Mouse (Mus musculus): ENCODE measurements around the gene Slc6a2.

The Slc6a2 gene

GRCm38 (mm10) chr8:92959779-92960178 lies at the start of gene Slc6a2:
Gene Slc6a2, plus strand, starts transcription at chr8:92960079.
- DNase-seq = no peak

- no peak for DNase-seq
Measured at GRCm38 (mm10) chr8:92911477-92911876, 48.4 kb upstream of the Slc6a2 start.

- no peak for DNase-seq
Measured at GRCm38 (mm10) chr8:92913396-92913795, 46.5 kb upstream of the Slc6a2 start.

GRCm38 (mm10) chr8:92916082-92916481 lies 43.8 kb upstream of the Slc6a2 start:
- DNase-seq = no peak

- DNase-seq = no peak
Measured at GRCm38 (mm10) chr8:92921768-92922167, 38.1 kb upstream of the Slc6a2 start.

- DNase-seq = no peak
Measured at GRCm38 (mm10) chr8:92928986-92929385, 30.9 kb upstream of the Slc6a2 start.

- no peak for DNase-seq
Measured at GRCm38 (mm10) chr8:92938056-92938455, 21.8 kb upstream of the Slc6a2 start.

GRCm38 (mm10) chr8:92949071-92949470 lies 10.8 kb upstream of the Slc6a2 start:
- DNase-seq = no peak

GRCm38 (mm10) chr8:92950639-92951371 lies 9.1 kb upstream of the Slc6a2 start:
- DNase-seq = no peak

- DNase-seq = no peak
Measured at GRCm38 (mm10) chr8:92954044-92954443, 5.8 kb upstream of the Slc6a2 start.

- DNase-seq = peak; percentile 13 to 29
Measured at GRCm38 (mm10) chr8:92960451-92960911, 602 bp downstream of the Slc6a2 start.

- DNase-seq = peak in 1 of 2 experiments; percentile 16
Measured at GRCm38 (mm10) chr8:92961088-92961487, 1.2 kb downstream of the Slc6a2 start.

- DNase-seq = no peak
Measured at GRCm38 (mm10) chr8:92964556-92964955, 4.7 kb downstream of the Slc6a2 start.

- DNase-seq = peak; percentile 80 to 81
Measured at GRCm38 (mm10) chr8:92972949-92973348, 13.1 kb downstream of the Slc6a2 start.

GRCm38 (mm10) chr8:92976656-92977055 lies 16.8 kb downstream of the Slc6a2 start:
- DNase-seq = no peak

GRCm38 (mm10) chr8:92982491-92982890 lies 22.6 kb downstream of the Slc6a2 start:
- no peak for DNase-seq

- no peak for DNase-seq
Measured at GRCm38 (mm10) chr8:92984376-92984775, 24.5 kb downstream of the Slc6a2 start.

- peak; percentile 69 to 71 for DNase-seq
Measured at GRCm38 (mm10) chr8:92996840-92997239, 37.0 kb downstream of the Slc6a2 start.

GRCm38 (mm10) chr8:92998600-92998999 lies 38.7 kb downstream of the Slc6a2 start:
- peak; percentile 85 to 92 for DNase-seq

GRCm38 (mm10) chr8:93010286-93010685 lies 50.4 kb downstream of the Slc6a2 start:
- DNase-seq = peak; percentile 74 to 82

- peak; percentile 94 to 97 for DNase-seq
Measured at GRCm38 (mm10) chr8:93011439-93011838, 51.6 kb downstream of the Slc6a2 start.

- DNase-seq = peak; percentile 24 to 35
Measured at GRCm38 (mm10) chr8:93012226-93012625, 52.3 kb downstream of the Slc6a2 start.

GRCm38 (mm10) chr8:93014300-93014699 lies 54.4 kb downstream of the Slc6a2 start:
- DNase-seq = no peak

GRCm38 (mm10) chr8:93021738-93022137 lies 61.9 kb downstream of the Slc6a2 start:
- no peak for DNase-seq

GRCm38 (mm10) chr8:93030664-93031063 lies 70.8 kb downstream of the Slc6a2 start:
- no peak for DNase-seq

All from cerebellum, postnatal 10 days (tissue).